Mouse (Mus musculus) midbrain, embryonic 16.5 days (tissue): Measurements from ENCODE around the gene Erf. TPM values are rescaled to one million over a fixed set of nuclear protein-coding genes. Genes with fewer than 3 reads are reported as not detected.
A peak's percentile ranks its signal among the peaks of the same experiment; 100 is the strongest.

Source experiments
- ATAC-seq: fragments of 200-750 bp; cut with Nextera tagmentation; 2 replicates; pipeline ENCODE4 v1.8.0; 2017; ENCODE audit warnings: moderate TSS enrichment
- H3K27ac ChIP-seq: fragments of 300-500 bp; sonication (generic); 2 replicates; pipeline ENCODE4 v1.5.1; 2014; ENCODE audit warnings: mild to moderate bottlenecking, low read length, mixed read lengths
- H3K27me3 ChIP-seq: fragments of 300-500 bp; sonication (generic); 2 replicates; pipeline ENCODE4 v1.6.1; 2014; ENCODE audit warnings: low read depth, low read length, mixed read lengths; ENCODE audit not compliant: control insufficient read depth, insufficient read depth
- H3K36me3 ChIP-seq: fragments of 300-500 bp; sonication (generic); 2 replicates; pipeline ENCODE4 v1.6.1; 2014; ENCODE audit warnings: mild to moderate bottlenecking, low read length, moderate library complexity, mixed read lengths; ENCODE audit not compliant: control insufficient read depth, insufficient read depth
- H3K4me1 ChIP-seq: fragments of 300-500 bp; sonication (generic); 2 replicates; pipeline ENCODE4 v1.6.1; 2014; ENCODE audit warnings: mild to moderate bottlenecking, low read length, mixed read lengths; ENCODE audit not compliant: control insufficient read depth, insufficient read depth
- H3K4me2 ChIP-seq: fragments of 300-500 bp; sonication (generic); 2 replicates; pipeline ENCODE4 v1.6.1; 2014; ENCODE audit warnings: mild to moderate bottlenecking, low read length, mixed read lengths
- H3K4me3 ChIP-seq: fragments of 300-500 bp; sonication (generic); 2 replicates; pipeline ENCODE4 v1.5.1; 2014; ENCODE audit warnings: low read depth, mild to moderate bottlenecking, low read length, moderate library complexity, mixed read lengths
- H3K9ac ChIP-seq: fragments of 300-500 bp; sonication (generic); 2 replicates; pipeline ENCODE4 v1.6.1; 2014; ENCODE audit warnings: low read depth, low read length, mixed read lengths
- H3K9me3 ChIP-seq: fragments of 300-500 bp; sonication (generic); replicated peaks from 2 replicates; pipeline ENCODE4 v1.6.1; 2014; ENCODE audit warnings: mild to moderate bottlenecking, low read length, mixed read lengths; ENCODE audit not compliant: control insufficient read depth, poor library complexity, severe bottlenecking
- WGBS: fragments of 180-500 bp; shearing (Covaris S2); extraction: QIAGEN DNeasy Blood & Tissue Kit; methylation state at CpG from one replicate; pipeline ENCODE4 v1.1.7; 2014; 5-methylcytosine and 5-hydroxymethylcytosine counted together
- polyA plus RNA-seq: library from polyadenylated mRNA; unstranded; fragments of >200 nt; fragmentation: Nextera tagmentation; extraction: Ambion mirVana; gene quantifications from 2 replicates; pipeline ENCODE4 v1.2.1, GENCODE M21; 2015

The Erf gene
- 2.3 and 2.8 TPM in 2 replicates for polyA plus RNA-seq

GRCm38 (mm10) chr7:25250141-25250972, at the start of gene Erf:
Gene Erf (minus strand): TSS chr7:25250761.
- under 1% methylated on average over 54 of the region's 81 CpGs for WGBS
- H3K9ac ChIP-seq: peak within 1 kb of the TSS; percentile 72
- peak within 1 kb of the TSS; percentile 76 for H3K4me3 ChIP-seq
- H3K4me1 ChIP-seq: peaks cover 52% of the 10 kb centered on the region
- H3K27ac ChIP-seq: peak within 1 kb of the TSS; percentile 75
- no peaks in the 10 kb centered on the region for H3K9me3 ChIP-seq
- no peaks in the 10 kb centered on the region for H3K27me3 ChIP-seq
- H3K36me3 ChIP-seq: no peaks in the 10 kb centered on the region
- H3K4me2 ChIP-seq: peak within 1 kb of the TSS; percentile 97
- peak; percentile 81 for ATAC-seq

GRCm38 (mm10) chr7:25297454-25298325, 47.1 kb upstream of the Erf start, which contains the start of gene Pafah1b3:
Gene Pafah1b3 (minus strand): TSS chr7:25297986.
- ATAC-seq: peak; percentile 89
- under 1% methylated on average over 52 of the region's 52 CpGs for WGBS

GRCm38 (mm10) chr7:25296945-25297453, 46.4 kb upstream of the Erf start:
- under 1% methylated on average over 21 of the region's 21 CpGs for WGBS

More at GRCm38 (mm10) chr7:25297454-25298325, 47.1 kb upstream of the Erf start, which contains the start of gene Pafah1b3:
- Histone ChIP-seq H3K9me3 (no peaks in the 10 kb centered on the region), H3K27ac (peak within 1 kb of the TSS; percentile 98), H3K4me3 (peak within 1 kb of the TSS; percentile 87), H3K27me3 (no peaks in the 10 kb centered on the region), H3K4me1 (peaks cover 21% of the 10 kb centered on the region), H3K36me3 (peaks cover 13% of the 10 kb centered on the region), H3K9ac (peak within 1 kb of the TSS; percentile 95), H3K4me2 (peak within 1 kb of the TSS; percentile 73)

GRCm38 (mm10) chr7:25294960-25295722, 44.6 kb upstream of the Erf start:
- peaks cover 21% of the 10 kb centered on the region for H3K4me1 ChIP-seq
- no peak overlapping the region for H3K9ac ChIP-seq
- no peaks in the 10 kb centered on the region for H3K9me3 ChIP-seq
- no peak overlapping the region for H3K27ac ChIP-seq
- no peak overlapping the region for H3K4me3 ChIP-seq
- H3K4me2 ChIP-seq: peak overlapping the region; percentile 73
- 90% methylated on average over 12 of the region's 12 CpGs for WGBS
- no peaks in the 10 kb centered on the region for H3K27me3 ChIP-seq
- peaks cover 28% of the 10 kb centered on the region for H3K36me3 ChIP-seq
- ATAC-seq: no peak

More at GRCm38 (mm10) chr7:25296945-25297453, 46.4 kb upstream of the Erf start:
- H3K4me2 ChIP-seq: peak overlapping the region; percentile 73
- no peaks in the 10 kb centered on the region for H3K9me3 ChIP-seq
- peak; percentile 58; the same call in 1 of the 2 replicates for ATAC-seq
- peaks cover 15% of the 10 kb centered on the region for H3K36me3 ChIP-seq
- peak overlapping the region; percentile 98 for H3K27ac ChIP-seq
- H3K4me1 ChIP-seq: peaks cover 21% of the 10 kb centered on the region
- H3K27me3 ChIP-seq: no peaks in the 10 kb centered on the region
- H3K9ac ChIP-seq: peak overlapping the region; percentile 95
- peak overlapping the region; percentile 87 for H3K4me3 ChIP-seq

- H3K27ac ChIP-seq: no peak overlapping the region
- peaks cover 21% of the 10 kb centered on the region for H3K4me1 ChIP-seq
- peaks cover 35% of the 10 kb centered on the region for H3K36me3 ChIP-seq
Observed at GRCm38 (mm10) chr7:25294495-25294894, 43.9 kb upstream of the Erf start.

GRCm38 (mm10) chr7:25293191-25293739, 42.7 kb upstream of the Erf start:
- Histone ChIP-seq H3K9ac (no peak overlapping the region), H3K36me3 (peaks cover 47% of the 10 kb centered on the region), H3K4me1 (peaks cover 17% of the 10 kb centered on the region), H3K27me3 (no peaks in the 10 kb centered on the region), H3K27ac (peak overlapping the region; percentile 36; the same call in 1 of the 2 replicates), H3K9me3 (no peaks in the 10 kb centered on the region), H3K4me2 (no peak overlapping the region), H3K4me3 (no peak overlapping the region)
- no peak for ATAC-seq
- WGBS: 81% methylated on average over 10 of the region's 10 CpGs

More at GRCm38 (mm10) chr7:25294495-25294894, 43.9 kb upstream of the Erf start:
- no peak for ATAC-seq
- Histone ChIP-seq H3K4me2 (no peak overlapping the region), H3K9ac (no peak overlapping the region), H3K4me3 (no peak overlapping the region), H3K27me3 (no peaks in the 10 kb centered on the region), H3K9me3 (no peaks in the 10 kb centered on the region)
- WGBS: 88% methylated on average over 4 of the region's 4 CpGs

- Histone ChIP-seq H3K27me3 (no peaks in the 10 kb centered on the region), H3K4me1 (peaks cover 15% of the 10 kb centered on the region), H3K4me2 (no peak overlapping the region), H3K36me3 (peaks cover 58% of the 10 kb centered on the region), H3K9me3 (no peaks in the 10 kb centered on the region), H3K4me3 (no peak overlapping the region), H3K9ac (no peak overlapping the region), H3K27ac (peak overlapping the region; percentile 28; the same call in 1 of the 2 replicates)
- WGBS: 57% methylated on average over 7 of the region's 7 CpGs
- no peak for ATAC-seq
Observed at GRCm38 (mm10) chr7:25292107-25292506, 41.5 kb upstream of the Erf start.

- 74% methylated on average over 2 of the region's 2 CpGs for WGBS
- ATAC-seq: no peak
- Histone ChIP-seq H3K9me3 (no peaks in the 10 kb centered on the region), H3K27me3 (no peaks in the 10 kb centered on the region), H3K27ac (no peak overlapping the region; the same call in 1 of the 2 replicates), H3K4me2 (no peak overlapping the region), H3K4me3 (no peak overlapping the region), H3K9ac (no peak overlapping the region), H3K4me1 (peaks cover 8% of the 10 kb centered on the region), H3K36me3 (peaks cover 70% of the 10 kb centered on the region)
Observed at GRCm38 (mm10) chr7:25290911-25291310, 40.4 kb upstream of the Erf start.
